Mouse (Mus musculus) CH12.LX (cell line): ENCODE data around the gene Cep78. TPM values are rescaled to one million over a fixed set of nuclear protein-coding genes. Genes with fewer than 3 reads are reported as not detected.

Source experiments
- DNase-seq: peaks from one replicate; pipeline ENCODE4 v3.0.0-alpha.2; 2013; ENCODE audit errors: extremely low read depth
- H3K27ac ChIP-seq: 2 replicates; pipeline ENCODE4 v1.5.1; 2012; ENCODE audit warnings: low read depth, mild to moderate bottlenecking, control low read depth, moderate library complexity; ENCODE audit not compliant: insufficient read depth
- H3K27me3 ChIP-seq: replicated peaks from 2 replicates; pipeline ENCODE3; 2012; ENCODE audit warnings: inconsistent platforms
- H3K36me3 ChIP-seq, 2 experiments: replicated peaks in 1 of 2; 2 replicates each; pipeline versions ENCODE3 to v1.6.1; 2012; ENCODE audit warnings: inconsistent platforms in 1 of 2, low read length in 1 of 2, mild to moderate bottlenecking in 1 of 2, mixed read lengths in 1 of 2, moderate library complexity in 1 of 2; ENCODE audit not compliant: control insufficient read depth in 1 of 2, insufficient read depth in 1 of 2
- H3K4me1 ChIP-seq, 2 experiments: 2 replicates each; pipeline ENCODE4 v1.6.1; 2012; ENCODE audit warnings: inconsistent platforms in 1 of 2, moderate library complexity in 1 of 2; ENCODE audit not compliant: insufficient read depth in 2 of 2, control insufficient read depth in 1 of 2
- H3K4me2 ChIP-seq: 2 replicates; pipeline ENCODE4 v1.6.1; 2012; ENCODE audit warnings: low read depth, mild to moderate bottlenecking, control low read depth; ENCODE audit not compliant: poor library complexity, insufficient read depth, severe bottlenecking
- H3K4me3 ChIP-seq, 3 experiments: fragments of 150-350 bp in 1 of 3; sonication (generic) in 1 of 3; replicated peaks in 1 of 3; 2 replicates each; pipeline versions ENCODE3 to v1.5.1; 2011 to 2012; ENCODE audit warnings: low read depth in 2 of 3, low read length in 2 of 3, mild to moderate bottlenecking in 2 of 3, moderate library complexity in 2 of 3, control low read depth in 1 of 3, improper control_type of control experiment in 1 of 3, inconsistent platforms in 1 of 3, mixed read lengths in 1 of 3; ENCODE audit not compliant: poor library complexity in 1 of 3
- H3K79me2 ChIP-seq: replicated peaks from 2 replicates; pipeline ENCODE4 v1.6.1; 2012; ENCODE audit warnings: mild to moderate bottlenecking, moderate library complexity; ENCODE audit not compliant: control insufficient read depth, poor library complexity, insufficient read depth, severe bottlenecking; ENCODE audit errors: extremely low read depth
- H3K9ac ChIP-seq: 2 replicates; pipeline ENCODE4 v1.6.1; 2012; ENCODE audit warnings: low read depth, mild to moderate bottlenecking, control low read depth, moderate library complexity; ENCODE audit not compliant: insufficient read depth
- H3K9me3 ChIP-seq: replicated peaks from 2 replicates; pipeline ENCODE3; 2012; ENCODE audit warnings: low read length, inconsistent platforms, mixed read lengths
- ELF1 ChIP-seq: IDR thresholded peaks from 2 replicates; pipeline ENCODE4 v1.6.1; 2014; ENCODE audit warnings: low read depth, mild to moderate bottlenecking, inconsistent platforms, low read length, improper control_type of control experiment
- HCFC1 ChIP-seq: IDR thresholded peaks from 2 replicates; pipeline ENCODE4 v1.6.1; 2012; ENCODE audit warnings: low read depth, mild to moderate bottlenecking, inconsistent platforms, low read length, improper control_type of control experiment
- JUND ChIP-seq: conservative IDR thresholded peaks from 2 replicates; pipeline ENCODE4 v1.6.1; 2011; ENCODE audit warnings: low read depth, low read length, improper control_type of control experiment
- MAFK ChIP-seq: IDR thresholded peaks from 2 replicates; pipeline ENCODE4 v1.6.1; 2011; ENCODE audit warnings: low read length, improper control_type of control experiment; ENCODE audit not compliant: insufficient replicate concordance
- MAX ChIP-seq: IDR thresholded peaks from 2 replicates; pipeline ENCODE4 v1.6.1; 2011; ENCODE audit warnings: low read length, improper control_type of control experiment
- MAZ ChIP-seq: IDR thresholded peaks from 2 replicates; pipeline ENCODE4 v1.6.1; 2012; ENCODE audit warnings: low read depth, mild to moderate bottlenecking, inconsistent platforms, low read length, improper control_type of control experiment, moderate library complexity
- MEF2A ChIP-seq: IDR thresholded peaks from 2 replicates; pipeline ENCODE4 v1.6.1; 2014; ENCODE audit warnings: low read depth, mild to moderate bottlenecking, inconsistent platforms, low read length, improper control_type of control experiment, borderline replicate concordance
- NELFE ChIP-seq: IDR thresholded peaks from 2 replicates; pipeline ENCODE4 v1.6.1; 2011; ENCODE audit warnings: low read depth, low read length, improper control_type of control experiment
- POLR2A ChIP-seq: IDR thresholded peaks from 2 replicates; pipeline ENCODE4 v1.6.1; 2011; ENCODE audit warnings: low read depth, mild to moderate bottlenecking, improper control_type of control experiment, low read length
- RAD21 ChIP-seq: IDR thresholded peaks from 2 replicates; pipeline ENCODE4 v1.6.1; 2011; ENCODE audit warnings: low read depth, mild to moderate bottlenecking, low read length, improper control_type of control experiment, moderate library complexity
- SIN3A ChIP-seq: IDR thresholded peaks from 2 replicates; pipeline ENCODE4 v1.6.1; 2012; ENCODE audit warnings: low read length, improper control_type of control experiment, inconsistent platforms
- SMC3 ChIP-seq: IDR thresholded peaks from 2 replicates; pipeline ENCODE4 v1.6.1; 2011; ENCODE audit warnings: low read depth, low read length, improper control_type of control experiment
- TCF12 ChIP-seq: IDR thresholded peaks from 2 replicates; pipeline ENCODE4 v1.6.1; 2014; ENCODE audit warnings: low read depth, mild to moderate bottlenecking, inconsistent platforms, low read length, improper control_type of control experiment
- UBTF ChIP-seq: IDR thresholded peaks from 2 replicates; pipeline ENCODE4 v1.6.1; 2012; ENCODE audit warnings: low read depth, mild to moderate bottlenecking, inconsistent platforms, low read length, improper control_type of control experiment, moderate library complexity
- USF1 ChIP-seq: IDR thresholded peaks from 2 replicates; pipeline ENCODE4 v1.6.1; 2014; ENCODE audit warnings: low read depth, mild to moderate bottlenecking, inconsistent platforms, low read length, improper control_type of control experiment
- ZC3H11A ChIP-seq: IDR thresholded peaks from 2 replicates; pipeline ENCODE4 v1.6.1; 2012; ENCODE audit warnings: low read depth, mild to moderate bottlenecking, inconsistent platforms, low read length, improper control_type of control experiment
- ZMIZ1 ChIP-seq: IDR thresholded peaks from 2 replicates; pipeline ENCODE4 v1.6.1; 2012; ENCODE audit warnings: low read depth, mild to moderate bottlenecking, inconsistent platforms, low read length, improper control_type of control experiment
- dilution Hi-C: fragments of 300-500 bp; cut with MboI; formaldehyde crosslinking; loops from 2 replicates; pipeline ENCODE4 v1.14.3; 2020; ENCODE audit warnings: low sequenced_read_pairs; ENCODE audit not compliant: extremely low pct_unique_long_range_greater_than_20kb, extremely low pct_ligation_motif_present
- in situ Hi-C: fragments of 300-500 bp; cut with MboI; formaldehyde crosslinking; loops from 3 replicates; pipeline ENCODE4 v1.14.3; 2019; ENCODE audit warnings: low sequenced_read_pairs, low pct_ligation_motif_present, low pct_unique_long_range_greater_than_20kb, mixed read lengths
- polyA plus RNA-seq: library from polyadenylated mRNA; unstranded; fragments of >175 nt; gene quantifications from 2 replicates; pipeline ENCODE4 v1.2.1, GENCODE M21; 2012; ENCODE audit warnings: low read depth; ENCODE audit not compliant: insufficient read length
- total RNA-seq, 2 experiments: library from RNA; depleted of rRNA; stranded (reverse); fragments of 300-350 nt in 1 of 2; fragments of >200 nt in 1 of 2; gene quantifications; 2 replicates each; pipeline ENCODE4 v1.2.3; 2012 to 2014

Gene Cep78
- total and polyA plus RNA-seq, 3 experiments = 9.9 to 18.3 (median 11.7) TPM

- dilution Hi-C loops = no loop called here
- Histone ChIP-seq H3K27ac (no peak within 1 kb of the TSS), H3K9me3 (no peaks in the 10 kb centered on the region), H3K9ac (no peak within 1 kb of the TSS), H3K79me2 (no peaks in the 10 kb centered on the region), H3K36me3 (no peaks in the 10 kb centered on the region), H3K27me3 (no peaks in the 10 kb centered on the region), H3K4me1 (peaks cover 0 to 11% of the 10 kb centered on the region in 2 experiments; a peak in 3 of 4 replicates), H3K4me2 (no peak within 1 kb of the TSS), H3K4me3 (no peak within 1 kb of the TSS)
- TF ChIP-seq JUND = no peak
- no peak for TF ChIP-seq RAD21
- no peak for TF ChIP-seq USF1
- TF ChIP-seq MAFK = no peak
- no peak for DNase-seq
- in situ Hi-C loops = no loop called here
Measured at GRCm38 (mm10) chr19:15947237-15947636, 37.6 kb downstream of the Cep78 start, which contains the start of gene Psat1. TSS of gene Psat1 (minus strand) at chr19:15947337.

- TF ChIP-seq POLR2A (no peak), ZC3H11A (no peak), MAZ (no peak), HCFC1 (no peak), TCF12 (no peak), ELF1 (no peak), JUND (no peak), UBTF (no peak), NELFE (no peak), USF1 (no peak), MEF2A (no peak), SIN3A (no peak), MAX (no peak), SMC3 (no peak), ZMIZ1 (no peak)
- TF ChIP-seq, all 38 proteins: peak for 0
- peaks cover 0 to 8% of the 10 kb centered on the region in 2 experiments; a peak in 3 of 4 replicates for H3K4me1 ChIP-seq
- dilution Hi-C loops = no loop called here
- in situ Hi-C loops = no loop called here
- no peak overlapping the region for H3K27ac ChIP-seq
- H3K36me3 ChIP-seq = no peaks in the 10 kb centered on the region
- no peaks in the 10 kb centered on the region for H3K27me3 ChIP-seq
- DNase-seq = no peak
- H3K4me2 ChIP-seq = no peak overlapping the region
- no peaks in the 10 kb centered on the region for H3K9me3 ChIP-seq
- no peaks in the 10 kb centered on the region for H3K79me2 ChIP-seq
- H3K4me3 ChIP-seq = no peak overlapping the region
- no peak overlapping the region for H3K9ac ChIP-seq
Measured at GRCm38 (mm10) chr19:15946663-15947062, 38.1 kb downstream of the Cep78 start.
